Mouse (Mus musculus) neutrophil, adult 5-6 weeks (primary cell): ENCODE results near the gene Olfr948. TPM values are rescaled to one million over a fixed set of nuclear protein-coding genes. Genes with fewer than 3 reads are reported as not detected.

ENCODE experiments used
- ATAC-seq: fragments of 151-379, 151-347 bp; 2 replicates; pipeline ENCODE4 v1.8.0; 2017; ENCODE audit warnings: mild to moderate bottlenecking, moderate TSS enrichment; ENCODE audit not compliant: insufficient number of reproducible peaks, poor library complexity, low FRiP score, severe bottlenecking; ENCODE audit errors: extremely low read depth
- total RNA-seq: library from RNA; stranded (forward); fragments of 200-1000 nt; gene quantifications from 2 replicates; pipeline ENCODE4 v1.2.3, GENCODE M21; 2017

Gene Olfr948
- total RNA-seq: not detected in 2 replicates

GRCm38 (mm10) chr9:39325945-39326344 is at the start of gene Olfr948:
Gene Olfr948, minus strand, starts transcription at chr9:39326045.
- no peak for ATAC-seq

- ATAC-seq: no peak
Measured at GRCm38 (mm10) chr9:39287136-39287535, 38.7 kb downstream of the Olfr948 start.

DNA sequence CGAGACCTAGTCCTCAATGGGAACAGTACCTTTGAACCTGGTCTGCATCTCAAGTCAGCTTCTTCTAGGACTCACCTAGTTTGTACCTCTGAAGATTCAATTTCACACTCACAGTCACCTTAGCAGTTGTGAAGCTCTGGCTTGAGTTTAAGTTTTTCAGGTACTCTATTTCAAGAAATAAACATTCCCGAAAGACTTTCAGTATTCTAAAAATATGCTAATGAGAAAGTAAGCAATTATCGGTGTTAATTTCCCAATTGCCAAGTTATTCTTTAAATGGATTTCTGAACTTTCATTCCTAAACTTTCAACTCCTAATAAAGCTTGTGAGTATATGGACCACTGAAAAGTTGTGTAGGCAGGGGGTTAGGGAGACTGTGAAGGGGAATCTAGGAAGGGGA is 49.1 kb downstream of the Olfr948 start, which contains the start of gene Olfr945:
Gene Olfr945 (minus strand): TSS at position 101 of the 400 bp plus-strand sequence.
- no peak for ATAC-seq

Other genes with a start within 250 kb of the Olfr948 start
- not detected in 2 replicates for gene Olfr938, start 247.2 kb downstream of the Olfr948 start, total RNA-seq
- 0.74 TPM in 1 of 2 replicates, not detected in the other for gene Olfr27, start 197.9 kb downstream of the Olfr948 start, total RNA-seq
- gene Olfr943, start 159.7 kb downstream of the Olfr948 start, total RNA-seq: 0.12 TPM in 1 of 2 replicates, not detected in the other
- not detected in 2 replicates for gene Olfr944, start 124.1 kb downstream of the Olfr948 start, total RNA-seq
- not detected in 2 replicates for gene Olfr1537, start 76.1 kb downstream of the Olfr948 start, total RNA-seq
- 0.23 TPM in 1 of 2 replicates, not detected in the other for gene Olfr945, start 49.2 kb downstream of the Olfr948 start, total RNA-seq
- not detected in 2 replicates for gene Olfr951, start 61.4 kb upstream of the Olfr948 start, total RNA-seq
- not detected in 2 replicates for gene Olfr952, start 101.1 kb upstream of the Olfr948 start, total RNA-seq
- gene Olfr954, start 130.7 kb upstream of the Olfr948 start, total RNA-seq: not detected in 2 replicates
- not detected in 2 replicates for gene Olfr955, start 145.9 kb upstream of the Olfr948 start, total RNA-seq
- 0.12 TPM in 1 of 2 replicates, not detected in the other for gene Olfr44, start 167.9 kb upstream of the Olfr948 start, total RNA-seq
- gene Olfr957, start 189.8 kb upstream of the Olfr948 start, total RNA-seq: not detected in 2 replicates
- gene Olfr958, start 228.0 kb upstream of the Olfr948 start, total RNA-seq: not detected in 2 replicates
- 0.12 TPM in 1 of 2 replicates, not detected in the other for gene Olfr959, start 249.5 kb upstream of the Olfr948 start, total RNA-seq